Mouse (Mus musculus): ENCODE measurements around the gene Rarres1. TPM values are rescaled to one million over a fixed set of nuclear protein-coding genes. Genes with fewer than 3 reads are reported as not detected.
A peak's percentile ranks its signal among the peaks of the same experiment; 100 is the strongest.

The Rarres1 gene
- total RNA-seq, 2 experiments from 2014 or later, result 2.0 to 2.1 TPM

DNA sequence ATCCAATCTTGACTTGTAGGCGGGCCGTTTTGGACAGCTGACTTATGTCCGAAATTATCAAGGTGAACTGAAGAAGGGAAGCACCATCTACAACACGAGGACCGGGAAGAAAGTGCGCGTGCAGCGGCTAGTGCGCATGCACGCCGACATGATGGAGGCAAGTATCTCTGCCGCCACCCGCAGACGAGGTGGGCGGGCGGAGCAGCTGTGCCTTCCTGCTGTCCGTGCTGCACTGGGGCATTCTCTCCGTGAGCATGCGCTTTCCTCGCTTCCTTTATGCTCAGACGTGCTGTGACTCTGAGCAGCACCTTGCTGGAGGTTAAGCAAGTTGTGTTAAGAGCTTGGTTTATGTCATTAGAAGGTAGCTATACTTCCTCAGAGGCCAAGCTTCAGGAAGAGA, 65.7 kb downstream of the Rarres1 start:
- DNase-seq (ENCODE audit: low spot score in 2 of 2), result no peak
- intact Hi-C loops (cut with DNase I), result no loop called here

DNA sequence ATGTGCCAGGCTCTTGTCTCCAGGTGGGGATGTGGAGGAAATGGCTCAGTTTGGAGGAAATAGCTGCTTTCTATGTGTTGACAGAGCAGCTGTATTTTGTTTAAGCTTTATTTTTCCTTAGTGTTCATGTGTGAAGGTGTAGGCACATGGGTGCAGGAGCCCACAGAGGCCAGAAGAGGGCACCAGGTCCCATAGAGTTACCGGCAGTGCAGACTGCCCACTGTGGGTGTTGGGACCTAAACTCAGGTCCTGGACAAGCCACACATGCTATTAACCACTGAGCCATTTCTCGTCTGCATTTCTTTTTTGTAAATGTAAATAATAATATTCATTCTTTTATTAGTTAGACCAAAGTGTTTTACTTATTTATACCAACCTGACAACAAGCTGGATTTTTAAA, 68.2 kb downstream of the Rarres1 start:
- intact Hi-C loops (cut with DNase I), result no loop called here

DNA sequence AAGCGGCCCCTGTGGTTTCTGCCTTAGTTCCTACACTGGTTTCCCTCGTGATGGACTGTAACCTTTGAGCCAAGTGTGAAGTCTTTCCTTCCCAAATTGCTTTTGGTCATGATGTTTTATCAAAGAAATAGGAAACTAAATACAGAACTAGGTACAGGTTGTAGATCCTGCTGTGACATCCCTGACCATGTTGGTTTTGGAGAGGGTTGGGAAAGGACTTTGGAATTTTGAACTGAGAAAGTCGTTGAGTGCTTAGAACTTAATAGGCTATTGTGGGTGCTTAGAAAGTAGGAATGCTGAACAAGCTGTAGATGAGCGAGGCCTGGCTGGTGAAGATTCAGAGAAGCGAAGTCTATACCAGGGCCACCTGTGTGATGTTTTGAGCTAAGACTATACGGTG, 81.3 kb downstream of the Rarres1 start:
- DNase-seq (ENCODE audit: low spot score in 2 of 2), result no peak
- intact Hi-C loops (cut with DNase I), result loop anchor here (10.0 kb wide), 1 partner anchor 131 kb away; no protein-coding TSS in a partner anchor

More for the DNA sequence above, 68.2 kb downstream of the Rarres1 start:
- no peak for DNase-seq (ENCODE audit: low spot score in 2 of 2)

DNA sequence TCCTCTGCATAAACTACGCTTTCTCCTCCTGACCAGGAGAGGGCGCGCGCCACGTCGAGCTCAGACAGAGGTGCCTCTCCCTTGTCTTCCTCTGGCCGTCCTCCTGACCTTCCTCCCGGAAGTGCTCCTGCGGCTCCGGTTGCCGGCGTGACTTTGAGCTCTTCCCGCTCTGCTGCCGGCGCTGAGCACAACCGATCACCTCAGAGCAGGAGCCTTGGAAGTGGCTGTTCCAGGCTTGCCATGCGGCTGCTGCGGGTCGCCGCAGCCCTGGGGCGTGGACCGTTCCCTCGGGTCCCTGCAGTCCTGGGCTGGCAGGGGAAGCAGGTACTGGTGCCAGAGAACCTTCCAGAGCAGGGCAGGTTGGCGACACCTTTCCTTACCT, 85.3 kb downstream of the Rarres1 start, which contains the start of gene Gfm1:
Gene Gfm1 (plus strand): TSS at position 98 of the 382 bp plus-strand sequence.
- intact Hi-C loops (cut with DNase I), result loop anchor here (10.0 kb wide), 1 partner anchor 135 kb away; no protein-coding TSS in a partner anchor

DNA sequence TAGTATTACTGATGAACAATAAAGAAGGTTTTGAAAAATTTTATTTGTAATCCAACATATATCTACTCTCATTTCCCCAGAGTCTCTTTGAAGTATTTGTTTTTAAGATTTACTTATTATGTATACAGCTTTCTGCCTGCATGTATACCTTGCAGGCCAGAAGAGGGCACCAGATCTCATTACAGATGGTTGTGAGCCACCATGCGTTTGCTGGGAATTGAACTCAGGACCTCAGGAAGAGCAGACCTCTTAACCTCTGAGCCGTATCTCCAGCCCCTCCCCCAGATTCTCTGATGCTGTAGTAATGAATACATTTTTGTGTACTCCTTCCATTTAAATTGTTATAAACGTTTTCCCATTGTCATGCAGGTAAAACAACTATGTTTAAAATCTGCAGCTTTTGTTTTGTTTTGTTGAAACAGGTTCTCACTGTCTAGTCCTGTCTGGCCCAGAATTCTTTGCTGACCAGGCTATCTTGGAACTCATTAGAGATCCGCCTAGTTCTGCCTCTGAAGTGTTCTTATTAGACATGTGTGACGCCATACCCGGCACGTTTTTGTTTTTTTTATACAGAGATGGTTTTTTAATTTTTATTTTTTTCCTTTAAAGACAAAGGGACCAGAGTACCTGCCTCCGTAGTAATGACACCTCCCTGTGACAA, 85.9 kb downstream of the Rarres1 start:
- intact Hi-C loops (cut with DNase I), result no loop called here
- no peak for DNase-seq (ENCODE audit: low spot score in 2 of 2)

More for the DNA sequence above, 85.3 kb downstream of the Rarres1 start, which contains the start of gene Gfm1:
- DNase-seq (ENCODE audit: low spot score in 2 of 2), result peak; percentile 88 to 94

Other genes starting within 250 kb of the Rarres1 start
- 1 to 10 TPM; 1.3 to 1.9 TPM for gene Mlf1, start 141.4 kb downstream of the Rarres1 start, total RNA-seq (2021)
- gene Gm17402, start 140.4 kb downstream of the Rarres1 start, total RNA-seq (2021), result not detected
- gene Gfm1, start 85.4 kb downstream of the Rarres1 start, total RNA-seq (2021), result 10 to 100 TPM; 47.6 to 51.4 TPM
- gene Lxn, start 51.6 kb downstream of the Rarres1 start, total RNA-seq (2021), result 10 to 100 TPM; 36.6 to 48.8 TPM
- gene Mfsd1, start 67.2 kb upstream of the Rarres1 start, total RNA-seq (2021), result 10 to 100 TPM; 36.7 to 40.8 TPM

Measured in left cerebral cortex, postnatal 14 days (tissue).